Mouse (Mus musculus) kidney, adult 9 months (tissue): ENCODE data around the gene Cfc1.
A peak's percentile ranks its signal among the peaks of the same experiment; 100 is the strongest.

Experiments
- DNase-seq: peaks from one replicate; pipeline ENCODE4 v3.0.0; 2022

Cfc1 gene

DNA sequence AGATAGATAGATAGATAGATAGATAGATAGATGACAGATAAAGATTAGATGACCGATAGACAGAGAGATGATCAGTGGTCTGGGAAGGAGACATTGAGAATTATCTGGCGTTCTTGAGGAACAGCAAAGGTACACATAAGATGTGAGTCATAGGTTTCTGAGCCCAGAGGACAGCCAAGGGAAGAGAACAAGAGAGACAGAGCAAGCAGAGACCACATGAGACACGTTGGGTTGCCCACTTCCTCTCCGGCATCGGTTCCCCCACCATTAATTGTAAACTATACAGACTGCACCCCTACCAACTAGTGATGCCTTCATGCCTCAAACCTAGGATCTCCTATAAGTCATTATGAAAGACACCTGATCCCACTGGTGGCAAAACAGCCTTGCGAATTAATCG is 18.8 kb downstream of the Cfc1 start:
- no peak for DNase-seq

DNA sequence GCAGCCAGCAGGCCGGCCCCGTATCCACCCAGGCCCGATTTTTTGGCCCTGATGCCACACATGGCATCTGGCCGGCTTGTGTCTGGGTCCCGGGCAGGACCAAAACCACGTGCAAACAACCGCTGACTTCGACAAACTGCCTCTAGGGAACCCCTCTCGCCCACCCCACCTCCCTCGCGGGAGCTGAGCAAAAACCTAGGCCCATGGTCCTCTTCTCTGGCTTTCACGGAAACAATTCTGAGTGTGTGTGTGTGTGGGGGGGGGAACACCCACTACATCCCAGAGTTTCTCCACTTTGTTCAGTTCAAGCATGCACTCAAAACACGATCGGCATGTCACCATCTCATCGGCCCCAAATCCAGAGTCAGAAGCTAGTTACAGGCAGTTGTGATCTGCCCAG is 25.4 kb downstream of the Cfc1 start, which contains the start of gene Prss40:
TSS of gene Prss40 (minus strand) at position 101 of the 400 bp plus-strand sequence.
- DNase-seq: no peak

DNA sequence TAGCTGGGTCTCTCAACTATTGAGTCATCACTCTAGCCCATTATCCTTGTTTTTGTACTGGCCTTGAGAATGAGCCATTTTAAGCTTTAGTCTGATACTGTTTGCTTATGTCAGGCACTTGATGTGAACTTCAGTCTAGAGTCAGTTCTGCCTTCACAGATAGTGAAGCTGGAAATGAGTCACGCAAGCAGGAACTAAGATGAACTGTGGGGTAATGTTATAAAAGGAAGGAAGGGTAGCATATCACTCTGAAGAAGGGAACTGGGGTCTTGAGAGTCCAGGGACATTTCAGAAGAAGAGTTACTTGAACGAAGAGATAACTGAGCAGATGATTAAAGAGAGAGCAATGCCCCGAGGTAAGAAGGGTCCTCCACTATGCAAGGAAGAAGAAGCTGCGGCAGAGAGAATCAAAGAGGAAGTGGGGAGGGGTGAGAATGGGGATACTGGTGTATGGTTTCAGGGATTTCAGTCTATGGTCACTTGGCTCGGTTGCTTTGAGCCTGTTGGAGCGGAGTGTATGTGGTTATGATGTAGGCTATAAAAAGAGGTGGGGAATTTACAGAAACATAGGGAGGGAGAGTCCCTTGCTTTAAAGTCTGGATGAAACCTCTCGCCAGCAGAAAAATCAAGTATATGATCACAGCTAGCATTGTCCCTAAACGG is 29.1 kb downstream of the Cfc1 start:
- no peak for DNase-seq

DNA sequence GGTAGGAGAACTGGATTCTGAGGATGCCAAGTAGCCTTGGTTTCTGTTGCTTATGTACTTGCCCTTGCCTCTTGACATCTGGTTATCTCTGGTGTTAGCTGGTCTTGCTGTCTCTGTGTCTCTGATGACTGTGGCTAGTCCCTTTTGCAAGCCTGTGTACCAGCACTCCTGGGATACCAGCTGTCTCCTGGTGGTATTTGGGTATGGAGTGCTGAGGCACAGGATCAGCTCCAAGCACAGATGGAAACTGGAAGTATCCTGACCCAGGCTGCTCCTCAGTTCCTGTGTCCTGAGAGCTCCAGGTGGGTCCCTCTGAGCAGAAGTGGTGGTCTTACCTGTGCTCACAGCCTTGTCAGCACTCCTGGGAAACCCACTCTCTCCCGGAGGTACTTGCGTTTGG is 32.7 kb downstream of the Cfc1 start:
- DNase-seq: no peak

DNA sequence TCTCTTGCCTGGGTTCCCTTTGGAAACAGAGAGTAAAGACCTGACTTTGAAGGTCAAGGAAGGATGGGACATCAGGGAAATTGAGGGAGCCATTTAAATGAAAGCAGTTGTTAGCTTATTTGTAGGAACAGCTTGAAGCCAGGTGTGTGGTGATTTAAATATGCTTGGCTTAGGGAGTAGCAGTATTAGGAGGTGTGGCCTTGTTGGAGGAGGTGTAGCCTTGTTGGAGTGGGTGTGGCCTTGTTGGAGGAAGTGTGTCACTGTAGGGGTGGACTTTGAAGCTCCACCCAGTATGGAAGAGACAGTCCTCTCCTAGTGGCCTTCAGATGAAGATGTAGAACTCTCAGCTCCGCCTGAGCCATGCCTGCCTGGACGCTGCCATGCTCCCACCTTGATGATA is 34.4 kb downstream of the Cfc1 start:
- DNase-seq: no peak

DNA sequence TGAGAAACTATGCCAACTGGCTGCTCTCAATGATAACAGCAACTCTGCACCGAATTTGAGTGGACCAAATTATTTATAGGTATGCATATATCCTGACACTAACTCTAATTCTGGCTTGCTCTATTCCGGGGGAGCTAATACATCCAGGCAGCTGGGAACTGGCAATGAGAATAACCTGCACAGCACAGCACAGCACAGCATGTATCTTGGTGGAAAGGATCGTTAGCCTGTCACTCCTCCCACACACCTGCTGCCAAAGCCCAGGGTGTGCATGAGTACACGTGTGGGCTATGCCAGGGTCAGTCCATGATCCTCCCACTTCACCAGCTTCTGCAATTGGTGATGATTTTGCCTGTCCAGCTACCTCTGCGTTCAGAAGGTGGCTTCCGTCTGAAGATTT is 36.0 kb downstream of the Cfc1 start:
- DNase-seq: no peak

DNA sequence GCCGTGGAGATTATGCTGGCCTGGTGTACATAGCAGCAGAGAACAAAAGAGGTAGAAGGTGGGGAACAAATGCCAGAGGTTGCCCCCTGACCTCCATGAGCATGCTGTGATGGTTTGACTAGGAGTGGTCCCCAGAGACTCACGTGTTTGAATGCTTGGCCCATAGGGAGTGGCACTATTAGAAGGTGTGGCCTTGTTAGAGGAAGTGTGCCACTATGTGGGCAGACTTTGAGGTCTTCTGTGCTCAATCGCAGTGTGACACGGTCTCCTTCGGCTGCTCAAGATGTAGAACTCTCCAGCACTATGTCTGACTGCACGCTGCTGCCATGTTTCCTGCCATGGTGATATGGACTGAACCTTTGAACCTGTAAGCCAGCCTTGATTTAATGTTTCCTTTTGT is 37.8 kb downstream of the Cfc1 start:
- no peak for DNase-seq

DNA sequence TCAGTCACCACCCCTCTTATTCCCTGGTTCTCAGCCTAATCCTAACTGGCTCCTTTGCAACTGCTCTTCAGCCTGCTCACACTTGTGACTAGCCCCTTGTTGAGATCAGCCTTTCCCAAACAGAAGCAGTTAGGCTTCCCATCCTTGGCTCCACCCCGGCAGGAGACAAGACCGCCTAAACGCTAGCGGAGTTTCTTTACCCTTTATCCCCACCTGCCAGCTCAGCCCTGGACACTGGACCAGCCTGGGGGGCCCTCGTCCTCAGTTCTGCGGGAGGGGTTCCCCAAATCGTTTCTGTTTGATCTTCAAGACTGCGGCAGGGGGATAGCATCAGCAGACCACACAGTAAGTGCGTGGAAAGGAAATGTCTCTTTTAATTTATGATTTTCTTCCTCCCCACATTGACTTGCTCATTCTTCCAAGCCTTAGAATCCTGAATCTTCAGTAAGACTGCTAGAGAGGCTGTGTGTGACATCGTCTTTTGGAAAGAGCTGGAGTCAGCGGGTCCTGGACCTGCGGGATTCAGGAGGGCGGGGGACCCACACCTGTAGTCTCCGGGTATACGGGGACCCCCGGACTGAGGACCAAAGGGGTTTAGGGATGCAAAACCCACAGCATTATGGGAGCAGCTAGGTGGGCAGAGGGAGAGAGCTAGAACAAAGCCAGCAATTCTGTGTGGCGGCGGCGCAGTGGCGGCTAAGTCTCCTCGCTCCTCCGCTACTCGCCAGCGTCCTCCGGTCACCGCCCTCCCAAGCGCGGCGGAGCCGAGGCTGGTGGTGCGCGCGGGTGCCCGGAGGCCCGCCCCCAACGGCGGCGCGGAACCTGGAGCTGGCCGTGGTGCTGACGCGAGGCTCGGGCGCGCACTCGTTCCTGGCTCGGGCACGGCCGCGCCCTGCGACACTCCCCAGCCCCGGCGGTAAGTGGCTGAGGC is 43.7 kb downstream of the Cfc1 start, which contains the start of gene Amer3:
TSS of gene Amer3 (plus strand) at position 807 of the 931 bp plus-strand sequence.
- DNase-seq: peak; percentile 38

DNA sequence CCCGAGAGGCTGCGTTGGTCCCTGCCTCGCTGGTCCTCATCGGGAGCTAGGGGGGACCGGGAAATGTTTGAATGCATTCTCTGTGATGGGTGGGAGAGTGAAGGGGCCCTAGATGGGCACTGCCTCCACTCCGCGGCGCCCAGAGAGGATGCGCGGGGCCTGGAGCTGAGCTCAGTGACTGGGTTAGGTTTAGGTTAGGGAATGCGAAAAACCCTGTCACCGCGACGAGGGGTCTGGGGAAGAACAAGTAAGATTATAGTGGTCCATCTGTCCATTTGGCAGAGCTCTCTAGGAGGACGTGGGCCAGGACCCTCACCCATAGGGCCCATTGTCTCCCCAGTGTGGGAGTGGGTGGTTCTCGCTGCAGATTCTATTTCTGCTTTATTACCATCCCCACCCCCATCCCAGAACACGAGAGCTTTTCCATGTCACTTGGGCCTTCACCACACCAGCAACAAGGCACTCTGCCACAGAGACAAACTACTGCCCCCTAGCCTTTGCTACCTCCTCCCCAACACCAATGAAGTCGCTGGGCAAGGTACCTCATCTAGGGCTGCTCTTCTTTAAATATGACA is 44.4 kb downstream of the Cfc1 start:
- no peak for DNase-seq

DNA sequence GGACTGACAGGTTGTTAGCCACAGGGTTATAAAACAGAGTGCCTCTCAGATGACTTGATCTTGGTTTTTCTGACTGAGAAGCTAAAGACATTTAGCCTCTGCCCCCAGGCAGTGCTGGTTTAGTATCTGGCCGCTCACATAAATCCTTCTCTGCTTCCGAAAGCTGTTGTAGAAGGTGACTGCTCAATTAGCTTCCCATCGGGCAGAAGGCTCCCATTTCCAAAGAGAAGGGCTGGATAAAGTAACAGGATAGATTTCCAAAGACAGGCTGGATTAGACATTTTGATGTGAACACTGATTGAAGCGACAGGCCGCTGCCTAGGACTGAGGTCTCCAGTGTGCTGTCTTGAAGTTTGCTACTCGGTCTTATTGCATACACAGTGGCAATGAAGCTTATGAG is 46.8 kb downstream of the Cfc1 start:
- no peak for DNase-seq

DNA sequence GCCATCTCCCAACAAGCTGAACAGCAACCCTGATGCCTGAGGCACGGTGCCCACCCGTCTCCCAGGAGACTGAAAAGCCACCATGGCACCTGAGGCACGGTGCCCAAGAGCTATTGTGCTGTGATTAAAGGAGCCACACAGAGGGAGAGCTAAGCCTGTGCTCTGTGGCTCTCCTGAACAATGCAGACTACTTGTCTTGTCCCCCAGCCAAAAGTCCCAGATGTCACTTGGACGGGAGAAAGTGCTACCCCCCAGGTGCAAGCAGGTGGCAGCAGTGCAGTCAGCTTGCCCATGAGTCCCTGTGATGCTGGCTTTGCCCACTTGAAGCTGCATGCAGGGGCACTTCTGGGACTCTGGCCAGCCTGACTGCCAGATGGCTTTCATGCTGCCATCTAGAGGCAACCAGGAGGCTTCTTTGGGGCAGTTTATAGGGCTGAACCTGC is 48.4 kb downstream of the Cfc1 start:
- no peak for DNase-seq

DNA sequence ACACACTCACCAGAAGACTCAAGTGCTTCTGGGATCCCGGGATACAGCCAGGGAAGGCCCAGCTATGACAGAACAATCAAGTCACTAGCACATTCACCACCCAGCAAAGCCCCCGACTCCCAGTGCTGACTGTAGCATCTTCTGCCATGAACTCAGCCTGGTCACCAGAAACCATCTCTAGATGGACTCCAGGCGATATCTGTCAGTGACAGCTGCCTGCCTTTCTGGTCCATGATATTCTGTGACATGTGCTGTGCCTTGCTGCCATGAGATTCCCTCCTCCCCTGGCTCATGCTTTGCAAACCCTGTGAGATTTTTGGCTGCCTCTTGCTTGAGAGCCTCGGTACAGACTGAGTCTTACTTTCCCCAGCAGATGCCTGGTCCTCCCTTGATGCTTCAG is 49.3 kb downstream of the Cfc1 start:
- DNase-seq: no peak

DNA sequence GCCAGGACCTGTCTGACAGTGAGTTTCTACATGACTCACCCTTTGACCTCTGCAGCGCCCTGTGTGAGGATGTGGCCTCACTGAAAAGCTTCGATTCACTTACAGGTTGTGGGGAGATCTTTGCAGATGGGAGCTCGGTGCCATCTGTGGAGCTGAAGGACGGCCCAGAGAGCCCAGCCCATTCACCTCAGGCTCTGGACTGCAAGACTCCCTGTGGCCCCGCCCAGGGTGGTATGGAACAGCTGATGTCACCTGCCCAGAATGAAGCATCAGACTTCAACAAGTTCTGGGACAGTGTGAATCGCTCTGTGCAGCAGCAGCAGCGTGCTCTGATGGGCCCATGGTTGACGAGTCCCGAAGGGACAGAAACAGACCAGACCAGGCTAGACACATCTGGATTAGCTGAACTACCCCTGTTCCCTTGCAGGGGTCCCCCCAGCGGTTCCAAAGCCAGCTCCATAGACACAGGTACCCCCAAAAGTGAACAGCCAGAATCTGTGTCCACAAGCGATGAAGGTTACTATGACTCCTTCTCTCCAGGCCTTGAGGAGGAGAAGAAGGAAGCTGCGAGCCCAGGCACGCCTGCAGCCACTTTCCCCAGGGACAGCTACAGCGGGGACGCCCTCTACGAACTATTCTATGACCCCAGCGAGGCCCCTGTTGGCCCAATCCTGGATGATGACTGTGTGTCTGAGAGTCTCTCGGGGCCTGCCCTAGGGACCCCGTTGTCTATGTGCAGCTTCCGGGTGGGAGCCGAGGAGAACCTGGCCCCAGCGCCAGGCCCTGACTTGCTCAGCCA is 52.0 kb downstream of the Cfc1 start:
- no peak for DNase-seq
